Mouse (Mus musculus): Measurements from ENCODE around the gene Pus7l.

Pus7l gene

GRCm38 (mm10) chr15:94475975-94476374, 67.4 kb downstream of the Pus7l start:
- DNase-seq = no peak
